Mouse (Mus musculus) kidney, embryonic 14.5 days (tissue): ENCODE data around the gene Atcay. TPM values are rescaled to one million over a fixed set of nuclear protein-coding genes. Genes with fewer than 3 reads are reported as not detected.

Experiments used
- ATAC-seq: fragments of 200-750 bp; cut with Nextera tagmentation; 2 replicates; pipeline ENCODE4 v1.8.0; 2017; ENCODE audit warnings: moderate number of reproducible peaks, mild to moderate bottlenecking, moderate TSS enrichment, moderate library complexity; ENCODE audit not compliant: low FRiP score, low TSS enrichment
- H3K27ac ChIP-seq: fragments of 300-500 bp; sonication (generic); 2 replicates; pipeline ENCODE4 v1.5.1; 2014; ENCODE audit warnings: low read depth, mild to moderate bottlenecking, low read length, moderate library complexity, mixed read lengths
- H3K27me3 ChIP-seq: fragments of 300-500 bp; sonication (generic); 2 replicates; pipeline ENCODE4 v1.6.1; 2014; ENCODE audit warnings: mild to moderate bottlenecking, low read length; ENCODE audit not compliant: control insufficient read depth, insufficient read depth
- H3K36me3 ChIP-seq: fragments of 300-500 bp; sonication (generic); 2 replicates; pipeline ENCODE4 v1.6.1; 2014; ENCODE audit warnings: low read length, mixed read lengths; ENCODE audit not compliant: control insufficient read depth, insufficient read depth
- H3K4me1 ChIP-seq: fragments of 300-500 bp; sonication (generic); 2 replicates; pipeline ENCODE4 v1.6.1; 2014; ENCODE audit warnings: low read length, mixed read lengths; ENCODE audit not compliant: control insufficient read depth, insufficient read depth
- H3K4me2 ChIP-seq: fragments of 300-500 bp; sonication (generic); replicated peaks from 2 replicates; pipeline ENCODE4 v1.6.1; 2014; ENCODE audit warnings: low read depth, mild to moderate bottlenecking, low read length
- H3K4me3 ChIP-seq: fragments of 300-500 bp; sonication (generic); 2 replicates; pipeline ENCODE4 v1.5.1; 2014; ENCODE audit warnings: mild to moderate bottlenecking, low read length
- H3K9ac ChIP-seq: fragments of 300-500 bp; sonication (generic); 2 replicates; pipeline ENCODE4 v1.6.1; 2014; ENCODE audit warnings: low read depth, mild to moderate bottlenecking, low read length, moderate library complexity
- H3K9me3 ChIP-seq: fragments of 300-500 bp; sonication (generic); 2 replicates; pipeline ENCODE4 v1.6.1; 2016; ENCODE audit warnings: low read length; ENCODE audit not compliant: control insufficient read depth
- WGBS: fragments of 180-500 bp; shearing (Covaris S2); extraction: QIAGEN DNeasy Blood & Tissue Kit; methylation state at CpG from one replicate; pipeline ENCODE4 v1.1.7; 2014; 5-methylcytosine and 5-hydroxymethylcytosine counted together
- polyA plus RNA-seq: library from polyadenylated mRNA; unstranded; fragments of >200 nt; fragmentation: Nextera tagmentation; extraction: Ambion mirVana; gene quantifications from 2 replicates; pipeline ENCODE4 v1.2.1, GENCODE M21; 2014

Gene Atcay
- polyA plus RNA-seq, 1 experiment from 2014 or later, result 0.23 TPM

- Histone ChIP-seq H3K9ac (no peak overlapping the region), H3K36me3 (no peaks in the 10 kb centered on the region), H3K27me3 (no peaks in the 10 kb centered on the region), H3K27ac (no peak overlapping the region), H3K4me3 (no peak overlapping the region), H3K4me1 (no peaks in the 10 kb centered on the region), H3K4me2 (no peak overlapping the region), H3K9me3 (no peaks in the 10 kb centered on the region; the same call in 1 of the 2 replicates)
- 96% methylated on average over 5 of the region's 5 CpGs for WGBS
- ATAC-seq, result no peak
These were observed 20.5 kb downstream of the Atcay start for GRCm38 (mm10) chr10:81210154-81210553.

- H3K4me1 ChIP-seq, result no peaks in the 10 kb centered on the region
- H3K9ac ChIP-seq, result no peak overlapping the region
- no peak overlapping the region for H3K4me3 ChIP-seq
- H3K27me3 ChIP-seq, result no peaks in the 10 kb centered on the region; the same call in none of the 2 replicates
- no peaks in the 10 kb centered on the region for H3K36me3 ChIP-seq
- no peak overlapping the region for H3K27ac ChIP-seq
- WGBS, result 73% methylated on average over 4 of the region's 4 CpGs
- no peak for ATAC-seq
- H3K9me3 ChIP-seq, result no peaks in the 10 kb centered on the region
- H3K4me2 ChIP-seq, result no peak overlapping the region
These were observed 26.5 kb downstream of the Atcay start for GRCm38 (mm10) chr10:81204137-81204536.

- no peaks in the 10 kb centered on the region for H3K36me3 ChIP-seq
- no peaks in the 10 kb centered on the region for H3K9me3 ChIP-seq
- H3K27ac ChIP-seq, result no peak overlapping the region
- no peak overlapping the region for H3K9ac ChIP-seq
- no peak overlapping the region for H3K4me3 ChIP-seq
- ATAC-seq, result no peak
- WGBS, result 72% methylated on average over 8 of the region's 8 CpGs
- no peaks in the 10 kb centered on the region; the same call in none of the 2 replicates for H3K27me3 ChIP-seq
- H3K4me2 ChIP-seq, result no peak overlapping the region
- H3K4me1 ChIP-seq, result no peaks in the 10 kb centered on the region
These were observed 27.5 kb downstream of the Atcay start for GRCm38 (mm10) chr10:81202978-81203720.

DNA sequence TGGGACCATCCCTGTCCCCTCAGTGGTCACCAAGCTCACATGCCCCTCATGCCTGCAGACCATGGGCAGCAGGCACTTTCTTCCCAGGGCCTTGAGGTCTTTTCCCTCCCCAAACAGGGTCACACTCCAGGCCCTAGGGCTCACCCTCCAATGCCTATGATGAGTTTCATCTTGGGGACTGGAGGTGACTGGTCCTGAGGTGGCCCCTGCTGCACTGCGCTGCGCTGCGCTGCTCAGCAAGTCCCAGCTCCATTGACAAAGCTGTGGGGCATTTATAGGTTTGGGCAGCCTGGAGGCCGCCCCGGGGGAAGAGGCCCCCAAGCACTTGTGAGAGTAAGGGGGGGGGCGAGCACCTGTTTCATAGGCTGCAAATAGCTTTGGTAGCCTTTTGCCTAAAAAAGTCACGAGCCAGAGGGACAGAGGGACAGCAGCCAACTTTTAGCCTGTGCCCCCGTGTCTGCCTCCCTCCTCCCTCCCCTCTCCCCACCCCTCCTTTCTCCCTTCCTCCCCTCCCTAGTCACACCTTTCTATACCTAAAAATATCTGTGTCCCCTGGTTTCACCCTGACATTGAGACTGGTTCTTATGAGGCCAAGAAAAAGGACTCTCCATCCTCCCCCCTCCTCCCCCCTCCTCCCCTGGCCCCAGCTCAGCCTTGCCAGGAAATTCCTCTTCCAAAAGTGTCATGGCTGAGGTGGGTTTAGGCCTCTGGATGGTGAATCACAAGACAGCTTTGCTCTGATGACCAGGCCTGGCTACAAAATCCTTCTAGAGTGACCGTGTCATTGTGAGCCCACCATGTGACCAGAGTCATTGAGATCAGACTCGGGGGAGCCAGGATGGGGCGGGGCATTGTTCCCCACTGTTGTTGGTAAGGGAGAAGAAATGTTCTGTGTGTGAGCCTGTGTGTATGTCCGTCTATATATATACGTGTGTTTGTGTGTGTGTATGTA, 28.6 kb downstream of the Atcay start, which contains the start of gene Nmrk2:
Gene Nmrk2, minus strand, starts transcription at position 245 of the 952 bp plus-strand sequence.
- no peak for ATAC-seq
- 64% methylated on average over 13 of the region's 13 CpGs for WGBS
- no peaks in the 10 kb centered on the region for H3K4me1 ChIP-seq
- no peak within 1 kb of the TSS for H3K27ac ChIP-seq
- H3K9me3 ChIP-seq, result no peaks in the 10 kb centered on the region
- H3K9ac ChIP-seq, result no peak within 1 kb of the TSS
- H3K36me3 ChIP-seq, result no peaks in the 10 kb centered on the region
- H3K4me2 ChIP-seq, result no peak within 1 kb of the TSS
- H3K27me3 ChIP-seq, result no peaks in the 10 kb centered on the region; the same call in none of the 2 replicates
- no peak within 1 kb of the TSS for H3K4me3 ChIP-seq

DNA sequence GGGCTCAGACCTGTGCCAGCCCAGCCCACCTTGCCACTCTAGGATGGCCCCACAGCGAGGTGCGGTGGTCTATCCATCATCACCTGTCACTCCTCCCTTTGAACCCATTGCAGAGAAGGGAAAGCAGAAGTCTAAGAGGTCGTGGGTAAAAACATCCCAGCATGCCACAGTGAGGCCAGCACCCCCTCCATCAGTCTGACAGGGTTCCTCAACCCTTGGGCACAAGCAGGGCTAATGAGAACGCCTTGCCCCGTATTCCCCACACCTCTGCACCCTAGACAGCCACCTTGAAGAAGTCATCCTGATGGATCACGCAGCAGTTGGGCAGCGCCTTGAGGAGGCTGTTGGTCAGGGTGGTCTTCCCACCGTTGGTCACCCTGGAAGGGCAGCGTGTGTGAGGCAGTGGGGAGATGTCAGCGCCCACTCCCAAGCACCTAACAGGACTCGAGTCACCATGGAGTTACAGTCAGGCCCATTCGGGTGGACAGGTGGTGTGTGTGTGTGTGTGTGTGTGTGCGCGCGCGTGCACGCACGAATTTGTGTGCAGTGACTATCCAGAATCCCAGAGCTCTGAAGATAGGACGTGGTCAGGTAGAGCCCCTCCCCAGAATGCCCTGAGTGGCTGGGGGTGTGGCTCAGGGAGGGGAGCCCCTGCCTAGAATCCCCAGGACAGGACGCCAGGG, 29.9 kb downstream of the Atcay start:
- no peak for ATAC-seq
- no peak overlapping the region for H3K4me3 ChIP-seq
- H3K4me1 ChIP-seq, result no peaks in the 10 kb centered on the region
- no peaks in the 10 kb centered on the region for H3K36me3 ChIP-seq
- no peak overlapping the region for H3K27ac ChIP-seq
- no peak overlapping the region for H3K9ac ChIP-seq
- WGBS, result 75% methylated on average over 20 of the region's 20 CpGs
- H3K4me2 ChIP-seq, result no peak overlapping the region
- peaks cover 8% of the 10 kb centered on the region for H3K27me3 ChIP-seq
- H3K9me3 ChIP-seq, result no peaks in the 10 kb centered on the region

- Histone ChIP-seq H3K27ac (no peak overlapping the region), H3K4me3 (no peak overlapping the region), H3K4me2 (no peak overlapping the region), H3K9me3 (no peaks in the 10 kb centered on the region), H3K36me3 (no peaks in the 10 kb centered on the region), H3K9ac (no peak overlapping the region), H3K4me1 (no peaks in the 10 kb centered on the region), H3K27me3 (peaks cover 14% of the 10 kb centered on the region)
- WGBS, result 82% methylated on average over 13 of the region's 13 CpGs
- no peak for ATAC-seq
These were observed 30.5 kb downstream of the Atcay start for GRCm38 (mm10) chr10:81200141-81200540.

DNA sequence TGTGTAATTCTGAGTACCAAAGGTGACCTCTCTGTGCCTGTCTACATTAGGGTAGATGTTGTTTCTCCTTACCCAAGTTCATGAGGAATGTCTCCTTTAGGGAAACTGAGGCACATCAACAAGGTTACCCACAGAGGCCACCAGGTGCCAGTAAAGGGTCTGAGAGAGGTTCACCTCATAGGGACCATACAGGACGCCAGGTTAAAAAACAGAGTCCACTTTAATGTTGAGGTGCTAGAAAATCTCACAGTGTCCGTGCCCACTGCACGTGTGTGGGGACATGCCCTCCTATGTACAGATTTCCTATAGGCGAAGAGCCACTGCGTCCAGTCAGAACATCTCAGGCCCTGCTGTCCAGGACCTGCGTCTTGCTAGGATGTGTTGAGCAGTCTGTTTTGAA, 31.6 kb downstream of the Atcay start:
- peaks cover 24% of the 10 kb centered on the region for H3K27me3 ChIP-seq
- ATAC-seq, result no peak
- H3K4me3 ChIP-seq, result no peak overlapping the region
- peaks cover 3% of the 10 kb centered on the region for H3K4me1 ChIP-seq
- H3K9me3 ChIP-seq, result no peaks in the 10 kb centered on the region
- H3K36me3 ChIP-seq, result no peaks in the 10 kb centered on the region
- H3K9ac ChIP-seq, result no peak overlapping the region
- H3K4me2 ChIP-seq, result no peak overlapping the region
- 85% methylated on average over 6 of the region's 6 CpGs for WGBS
- no peak overlapping the region for H3K27ac ChIP-seq

DNA sequence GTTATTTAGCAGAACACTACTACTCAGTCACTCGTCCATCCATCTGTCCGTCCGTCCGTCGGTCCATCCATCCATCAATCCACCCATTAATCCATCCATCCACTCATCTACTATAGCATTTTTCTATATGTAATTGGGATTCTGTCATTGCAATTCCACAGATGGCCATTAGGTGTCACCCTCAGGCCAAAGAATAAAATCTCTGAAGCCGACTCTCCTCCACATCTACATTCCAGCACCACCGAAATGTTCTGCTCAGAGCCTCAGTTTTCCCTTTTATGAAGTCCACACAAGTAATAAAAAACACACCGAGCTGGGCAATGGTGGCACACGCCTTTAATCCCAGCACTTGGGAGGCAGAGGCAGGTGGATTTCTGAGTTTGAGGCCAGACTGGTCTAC, 32.4 kb downstream of the Atcay start:
- Histone ChIP-seq H3K4me1 (peaks cover 5% of the 10 kb centered on the region), H3K4me2 (no peak overlapping the region), H3K27ac (no peak overlapping the region), H3K9me3 (no peaks in the 10 kb centered on the region), H3K9ac (no peak overlapping the region), H3K27me3 (peaks cover 30% of the 10 kb centered on the region), H3K4me3 (no peak overlapping the region), H3K36me3 (no peaks in the 10 kb centered on the region)
- ATAC-seq, result no peak
- 1% methylated on average over 9 of the region's 9 CpGs for WGBS
